ENCODE assay signal across 36 mouse cellular contexts in genomic region chr14:57052713-57053112, GRCm38 (mm10). TPM values are rescaled to one million over a fixed set of nuclear protein-coding genes. Genes with fewer than 3 reads are reported as not detected.
"Had no signal": no experiment of that assay in that cellular context is flagged by ENCODE, and none has a peak within 500 bp of the region (broad histone marks: within the 10 kb centered on the region; RNA-seq: fewer than 3 reads in every experiment).

No protein-coding gene starts in this region.

- H3K4me3 ChIP-seq: limb, embryonic 10.5 days; limb, embryonic 12.5 days; limb, embryonic 13.5 days; limb, embryonic 15.5 days; liver, embryonic 12.5 days; liver, embryonic 13.5 days; liver, embryonic 15.5 days; lung, embryonic 15.5 days; megakaryocyte, embryonic 14.5 days; midbrain, embryonic 10.5 days; midbrain, embryonic 12.5 days; midbrain, embryonic 13.5 days; midbrain, embryonic 15.5 days; myocyte had no signal

- H3K4me2 ChIP-seq: limb, embryonic 12.5 days; limb, embryonic 13.5 days; limb, embryonic 15.5 days; liver, embryonic 11.5 days; liver, embryonic 12.5 days; liver, embryonic 13.5 days; liver, embryonic 15.5 days; lung, embryonic 14.5 days; lung, embryonic 15.5 days; midbrain, embryonic 11.5 days; midbrain, embryonic 12.5 days; midbrain, embryonic 13.5 days; midbrain, embryonic 15.5 days had no signal

- H3K9me3 ChIP-seq: limb, embryonic 10.5 days; limb, embryonic 12.5 days; limb, embryonic 13.5 days; limb, embryonic 15.5 days; liver, embryonic 12.5 days; liver, embryonic 13.5 days; liver, embryonic 15.5 days; lung, embryonic 15.5 days; megakaryocyte, embryonic 14.5 days; midbrain, embryonic 10.5 days; midbrain, embryonic 12.5 days; midbrain, embryonic 13.5 days; midbrain, embryonic 15.5 days had no signal

- H3K27ac ChIP-seq: limb, embryonic 10.5 days; limb, embryonic 12.5 days; limb, embryonic 13.5 days; limb, embryonic 15.5 days; liver, embryonic 12.5 days; liver, embryonic 13.5 days; liver, embryonic 14.5 days; liver, embryonic 15.5 days; lung, embryonic 15.5 days; macrophage; midbrain, embryonic 10.5 days; midbrain, embryonic 12.5 days; midbrain, embryonic 13.5 days; midbrain, embryonic 15.5 days had no signal

- DNase-seq: left cerebral cortex, postnatal 4 days; liver; liver, embryonic 13.5 days; liver, postnatal 0 days; lung, adult 18-20 months; lung, adult 2 months; lung, embryonic 14.5 days; lung, postnatal 10 days; lung, postnatal 14 days; lung, postnatal 36 days; lung, postnatal 4 days; midbrain, embryonic 14.5 days had no signal

- H3K9ac ChIP-seq: limb, embryonic 12.5 days; limb, embryonic 13.5 days; limb, embryonic 15.5 days; liver, embryonic 12.5 days; liver, embryonic 13.5 days; liver, embryonic 14.5 days; liver, embryonic 15.5 days; liver, postnatal 0 days; lung, embryonic 14.5 days; lung, embryonic 15.5 days; midbrain, embryonic 12.5 days; midbrain, embryonic 13.5 days; midbrain, embryonic 15.5 days had no signal

- H3K36me3 ChIP-seq: limb, embryonic 10.5 days; limb, embryonic 12.5 days; limb, embryonic 13.5 days; limb, embryonic 15.5 days; liver, embryonic 12.5 days; liver, embryonic 13.5 days; liver, embryonic 15.5 days; lung, embryonic 15.5 days; midbrain, embryonic 10.5 days; midbrain, embryonic 12.5 days; midbrain, embryonic 13.5 days; midbrain, embryonic 15.5 days had no signal

- ATAC-seq: liver, embryonic 12.5 days; liver, postnatal 0 days; lung, postnatal 0 days; midbrain, embryonic 13.5 days; midbrain, embryonic 15.5 days; midbrain, embryonic 16.5 days had no signal

RNA-seq across cellular contexts. Expression of gene Gja3, which starts 5.2 kb away (rescaled TPM):
- total RNA-seq: liver, adult 2 months; megakaryocyte progenitor cell, adult 5-6 weeks; megakaryocyte, adult 5-6 weeks; megakaryocyte-erythroid progenitor cell, adult 5-6 weeks; monocyte, adult 5-6 weeks had no signal
- polyA plus RNA-seq: liver, adult 2 months; liver, embryonic 12.5 days; liver, embryonic 14.5 days; liver, postnatal 0 days; macrophage; midbrain, embryonic 10.5 days; midbrain, embryonic 14.5 days had no signal

RNA-seq across cellular contexts. Expression of gene Gjb2, which starts 51.8 kb away (rescaled TPM):
- total RNA-seq: megakaryocyte progenitor cell, adult 5-6 weeks; megakaryocyte-erythroid progenitor cell, adult 5-6 weeks had no signal
- polyA plus RNA-seq: macrophage, myocyte had no signal
